Mouse (Mus musculus) c-Kit-positive CD71-positive TER-119-positive erythroid progenitor cells, embryonic 14.5 days (primary cell): Measurements from ENCODE around the gene Lax1.
"Not testable (repeated sequence)": the region's sequence is repeated elsewhere in the genome, so short reads cannot be mapped to it uniquely, and the experiment has no call there.

Experiments
- DNase-seq: peaks from one replicate; pipeline ENCODE4 v3.0.0-alpha.2; 2013; ENCODE audit warnings: low spot score

Gene Lax1

DNA sequence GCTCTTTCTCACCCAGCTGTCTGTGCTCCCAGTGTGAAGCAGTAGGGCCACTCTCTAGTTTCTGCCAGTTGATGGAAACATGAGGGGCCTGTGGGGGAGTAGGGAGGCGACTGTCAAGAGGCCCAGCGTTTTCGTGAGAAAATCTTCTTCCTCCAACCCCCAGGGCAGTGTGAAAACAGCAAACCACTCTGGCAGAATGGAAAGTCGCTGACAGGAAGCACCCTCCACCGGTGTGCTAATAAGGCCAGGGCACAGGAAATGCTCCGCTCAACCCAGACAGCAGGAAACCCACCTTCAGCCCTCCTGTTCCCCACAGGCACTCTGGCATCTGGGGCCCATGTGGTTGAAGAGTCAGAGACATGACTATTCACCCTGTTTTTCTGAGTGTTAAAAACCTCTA lies at the start of gene Lax1:
Gene Lax1, minus strand, starts transcription at position 212 of the 400 bp plus-strand sequence.
- DNase-seq = no peak

- DNase-seq = no peak
These were observed 46.8 kb upstream of the Lax1 start for GRCm38 (mm10) chr1:133736664-133737063.

DNA sequence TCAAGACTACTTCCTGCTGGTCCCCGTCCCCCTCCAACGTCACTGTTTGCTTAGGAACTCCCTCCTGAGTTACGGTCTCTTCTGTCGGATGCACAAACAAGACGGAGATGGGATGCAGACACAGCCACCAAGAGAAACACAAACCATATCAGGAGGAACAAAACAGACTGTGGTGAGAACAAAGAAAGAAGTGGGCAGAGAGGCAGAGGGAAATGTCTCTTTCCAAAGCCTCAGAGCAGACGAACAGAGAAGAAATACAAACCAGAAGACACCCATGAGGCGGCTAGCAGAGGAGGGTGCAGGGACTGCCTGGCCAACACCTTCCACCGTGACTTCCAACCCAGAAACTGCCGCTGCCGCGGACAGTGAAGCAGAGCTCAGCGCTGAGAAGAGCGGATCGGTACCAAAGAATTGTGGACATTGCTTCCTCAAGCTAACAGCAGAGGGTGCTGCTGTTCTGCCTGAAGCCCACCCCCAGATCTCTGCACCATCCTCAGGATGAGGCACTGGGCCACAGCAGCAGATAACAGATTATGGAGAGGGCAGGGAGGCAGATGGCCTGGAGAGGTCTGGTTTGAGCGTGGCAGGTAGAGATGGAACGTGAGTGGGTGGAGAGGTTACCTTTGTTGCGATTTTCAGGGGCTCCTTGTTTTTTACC lies 46.2 kb upstream of the Lax1 start:
- DNase-seq = no peak

DNA sequence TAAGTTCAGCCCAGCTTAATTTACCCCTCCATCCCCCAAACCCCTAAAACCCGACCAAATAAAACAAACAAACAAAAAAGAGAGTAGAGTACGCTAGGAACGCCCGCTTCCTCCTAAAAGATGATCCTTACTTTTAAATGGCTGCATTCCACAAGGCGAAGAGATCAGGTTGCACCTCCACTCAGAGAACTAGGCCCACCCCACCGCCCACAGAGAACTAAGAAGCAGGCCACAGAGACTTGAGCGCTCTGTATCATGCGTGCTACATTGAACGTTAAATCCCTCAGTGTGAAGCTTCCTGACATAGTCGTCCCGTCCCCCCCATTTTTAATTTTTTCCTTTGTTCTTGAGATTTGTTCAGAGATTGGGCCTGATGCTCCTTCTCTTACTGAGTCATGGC lies 42.9 kb upstream of the Lax1 start:
- DNase-seq = no peak

- no peak for DNase-seq
These were observed 38.4 kb upstream of the Lax1 start for GRCm38 (mm10) chr1:133728339-133728738.

DNA sequence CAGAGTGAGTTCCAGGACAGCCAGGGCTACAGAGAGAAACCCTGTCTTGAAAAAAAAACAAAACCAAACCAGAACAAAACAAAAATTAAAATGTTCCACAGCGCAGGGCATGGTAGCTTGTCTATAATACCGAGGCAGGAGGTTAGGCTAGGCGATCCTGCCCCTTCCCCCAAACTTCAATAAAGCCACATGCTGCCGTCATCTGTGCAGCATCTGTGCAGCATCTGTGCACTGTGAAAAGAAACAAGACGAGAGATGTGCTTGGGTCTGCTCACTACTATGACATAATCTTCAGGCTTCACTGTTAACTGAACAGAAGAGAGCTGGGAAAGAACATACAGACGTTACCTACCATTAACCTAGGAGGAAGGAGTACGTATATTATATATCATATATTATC lies 30.4 kb upstream of the Lax1 start:
- DNase-seq = no peak

- DNase-seq = no peak
These were observed 28.9 kb upstream of the Lax1 start for GRCm38 (mm10) chr1:133718786-133719185.

GRCm38 (mm10) chr1:133718296-133718695 lies 28.4 kb upstream of the Lax1 start:
- no peak for DNase-seq

- peak; percentile 39 for DNase-seq
These were observed 26.6 kb upstream of the Lax1 start for GRCm38 (mm10) chr1:133716464-133716863.

- no peak for DNase-seq
These were observed 25.3 kb upstream of the Lax1 start for GRCm38 (mm10) chr1:133715191-133715590.

DNA sequence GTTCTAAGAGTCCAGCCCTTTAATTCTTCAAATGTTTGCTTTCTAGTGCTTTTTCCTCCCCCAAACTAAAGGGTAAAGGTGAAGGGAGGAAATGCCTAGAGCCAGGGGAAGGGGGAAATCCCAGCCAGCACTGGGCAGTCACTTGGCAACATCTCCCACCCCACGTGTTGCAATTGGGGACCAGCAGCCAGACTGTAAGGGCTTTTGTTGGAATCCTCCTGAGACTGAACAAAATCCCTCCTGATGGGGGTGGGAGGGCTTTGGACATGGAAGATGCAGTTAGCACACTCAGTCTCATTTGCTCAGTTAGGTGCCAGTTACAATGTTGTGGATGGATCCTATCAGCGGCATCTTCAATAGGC lies 23.1 kb upstream of the Lax1 start:
- no peak for DNase-seq

- no peak for DNase-seq
These were observed 22.5 kb upstream of the Lax1 start for GRCm38 (mm10) chr1:133712288-133713008.

DNA sequence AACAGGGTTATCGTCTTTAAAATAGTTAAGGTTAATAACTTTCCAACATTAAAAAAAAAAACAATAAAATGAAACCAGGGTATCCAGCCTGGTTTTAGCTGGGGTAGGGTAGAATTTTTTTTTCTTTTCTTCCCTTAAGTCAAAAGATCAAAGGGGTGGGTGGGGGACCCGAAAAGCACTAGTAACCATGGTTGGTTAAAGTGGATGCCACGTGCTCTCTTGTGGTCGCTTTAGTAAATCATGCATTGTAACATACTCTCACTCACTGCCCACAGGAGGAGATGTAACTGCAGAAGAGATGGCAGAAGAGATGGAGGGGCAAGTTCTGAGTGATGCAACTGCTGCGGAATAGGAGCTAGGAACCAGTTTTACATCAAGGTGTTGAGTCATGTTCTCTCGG lies 21.5 kb upstream of the Lax1 start:
- DNase-seq = no peak

GRCm38 (mm10) chr1:133710895-133711294 lies 21.0 kb upstream of the Lax1 start:
- no peak for DNase-seq

GRCm38 (mm10) chr1:133709292-133709691 lies 19.4 kb upstream of the Lax1 start:
- DNase-seq = no peak

- not testable (repeated sequence) for DNase-seq
These were observed 11.9 kb upstream of the Lax1 start for GRCm38 (mm10) chr1:133701824-133702223.

GRCm38 (mm10) chr1:133697935-133698620 lies 8.2 kb upstream of the Lax1 start:
- no peak for DNase-seq

DNA sequence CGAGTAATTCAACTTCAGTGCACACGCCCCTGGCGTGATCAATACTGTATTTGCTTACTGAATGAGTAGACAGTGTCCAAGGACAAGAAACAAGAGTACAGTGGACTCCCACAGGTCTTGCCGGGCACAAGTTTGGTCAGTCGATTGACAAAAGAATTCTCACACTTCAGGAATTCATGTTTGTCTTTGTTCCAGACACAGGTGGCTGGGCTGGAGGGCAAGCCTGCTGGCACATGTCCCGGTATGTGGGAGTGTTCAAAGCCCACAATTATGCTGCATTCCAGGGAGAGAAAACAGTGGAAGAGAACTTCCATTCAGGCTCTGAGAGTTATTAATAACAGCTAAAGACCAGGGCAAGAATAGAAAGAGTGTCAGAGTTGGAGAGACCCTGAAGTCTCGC lies 6.0 kb upstream of the Lax1 start:
- DNase-seq = no peak

GRCm38 (mm10) chr1:133694876-133695275 lies 5.0 kb upstream of the Lax1 start:
- DNase-seq = no peak

- no peak for DNase-seq
These were observed 4.4 kb upstream of the Lax1 start for GRCm38 (mm10) chr1:133694301-133694700.

GRCm38 (mm10) chr1:133693536-133694114 lies 3.7 kb upstream of the Lax1 start:
- DNase-seq = no peak

GRCm38 (mm10) chr1:133692195-133692594 lies 2.3 kb upstream of the Lax1 start:
- DNase-seq = no peak

- no peak for DNase-seq
These were observed 1.1 kb upstream of the Lax1 start for GRCm38 (mm10) chr1:133691046-133691445.
